Mouse (Mus musculus): ENCODE data around the gene Chmp4b.

Chmp4b gene

GRCm38 (mm10) chr2:154685772-154686171, 34.3 kb downstream of the Chmp4b start:
- no peak for DNase-seq

GRCm38 (mm10) chr2:154686819-154687218, 35.3 kb downstream of the Chmp4b start:
- no peak for DNase-seq

GRCm38 (mm10) chr2:154689391-154689790, 37.9 kb downstream of the Chmp4b start:
- no peak for DNase-seq

- no peak for DNase-seq
Observed at GRCm38 (mm10) chr2:154690959-154691358, 39.5 kb downstream of the Chmp4b start.

- DNase-seq = no peak
Observed at GRCm38 (mm10) chr2:154693186-154693940, 41.9 kb downstream of the Chmp4b start.

GRCm38 (mm10) chr2:154693941-154694256, 42.4 kb downstream of the Chmp4b start:
- peak; percentile 48 for DNase-seq

- no peak for DNase-seq
Observed at GRCm38 (mm10) chr2:154695690-154696089, 44.2 kb downstream of the Chmp4b start.

- no peak for DNase-seq
Observed at GRCm38 (mm10) chr2:154696660-154697059, 45.2 kb downstream of the Chmp4b start.

GRCm38 (mm10) chr2:154699360-154699759, 47.9 kb downstream of the Chmp4b start:
- no peak for DNase-seq

- DNase-seq = no peak
Observed at GRCm38 (mm10) chr2:154700177-154700576, 48.7 kb downstream of the Chmp4b start.

- DNase-seq = peak; percentile 68
Observed at GRCm38 (mm10) chr2:154702637-154703315, 51.3 kb downstream of the Chmp4b start.

GRCm38 (mm10) chr2:154706526-154707280, 55.2 kb downstream of the Chmp4b start:
- DNase-seq = no peak

GRCm38 (mm10) chr2:154707284-154707683, 55.8 kb downstream of the Chmp4b start:
- no peak for DNase-seq

GRCm38 (mm10) chr2:154707830-154708385, 56.4 kb downstream of the Chmp4b start:
- no peak for DNase-seq

- DNase-seq = no peak
Observed at GRCm38 (mm10) chr2:154711701-154712100, 60.2 kb downstream of the Chmp4b start.

GRCm38 (mm10) chr2:154712271-154712677, 60.8 kb downstream of the Chmp4b start:
- peak; percentile 40 for DNase-seq

GRCm38 (mm10) chr2:154713083-154713482, 61.6 kb downstream of the Chmp4b start:
- DNase-seq = peak; percentile 33

- DNase-seq = no peak
Observed at GRCm38 (mm10) chr2:154713964-154714363, 62.5 kb downstream of the Chmp4b start.

- no peak for DNase-seq
Observed at GRCm38 (mm10) chr2:154716586-154716985, 65.1 kb downstream of the Chmp4b start.

GRCm38 (mm10) chr2:154717081-154717480, 65.6 kb downstream of the Chmp4b start:
- DNase-seq = no peak

- no peak for DNase-seq
Observed at GRCm38 (mm10) chr2:154718855-154719556, 67.5 kb downstream of the Chmp4b start.

- DNase-seq = no peak
Observed at GRCm38 (mm10) chr2:154720315-154720714, 68.8 kb downstream of the Chmp4b start.

- peak; percentile 31 for DNase-seq
Observed at GRCm38 (mm10) chr2:154723473-154723872, 72.0 kb downstream of the Chmp4b start.

Data from kidney, postnatal 14 days (tissue).